Mouse (Mus musculus): ENCODE results near the gene Bcl2l10. TPM values are rescaled to one million over a fixed set of nuclear protein-coding genes. Genes with fewer than 3 reads are reported as not detected.

Gene Bcl2l10
- polyA plus RNA-seq (2012), result not detected in 2 replicates

GRCm38 (mm10) chr9:75347458-75347857 lies at the start of gene Bcl2l10:
Gene Bcl2l10 (plus strand): TSS chr9:75347758.
- no peak for TF ChIP-seq GATA1 (IDR thresholded peaks at IDR 0.05; ENCODE audit: low read length)

GRCm38 (mm10) chr9:75299342-75299741 lies 48.2 kb upstream of the Bcl2l10 start:
- no peak for TF ChIP-seq GATA1 (IDR thresholded peaks at IDR 0.05; ENCODE audit: low read length)

- TF ChIP-seq GATA1 (IDR thresholded peaks at IDR 0.05; ENCODE audit: low read length), result no peak
Measured at GRCm38 (mm10) chr9:75303033-75303432, 44.5 kb upstream of the Bcl2l10 start.

GRCm38 (mm10) chr9:75303701-75304261 lies 43.8 kb upstream of the Bcl2l10 start:
- TF ChIP-seq GATA1 (IDR thresholded peaks at IDR 0.05; ENCODE audit: low read length), result no peak

GRCm38 (mm10) chr9:75304286-75304685 lies 43.3 kb upstream of the Bcl2l10 start:
- no peak for TF ChIP-seq GATA1 (IDR thresholded peaks at IDR 0.05; ENCODE audit: low read length)

GRCm38 (mm10) chr9:75306126-75306898 lies 41.2 kb upstream of the Bcl2l10 start, which contains the start of gene Gnb5:
Gene Gnb5 (plus strand): TSS chr9:75306288.
- no peak for TF ChIP-seq GATA1 (IDR thresholded peaks at IDR 0.05; ENCODE audit: low read length)

GRCm38 (mm10) chr9:75307015-75307414 lies 40.5 kb upstream of the Bcl2l10 start:
- no peak for TF ChIP-seq GATA1 (IDR thresholded peaks at IDR 0.05; ENCODE audit: low read length)

GRCm38 (mm10) chr9:75308621-75309020 lies 38.9 kb upstream of the Bcl2l10 start:
- TF ChIP-seq GATA1 (IDR thresholded peaks at IDR 0.05; ENCODE audit: low read length), result no peak

GRCm38 (mm10) chr9:75312008-75312407 lies 35.5 kb upstream of the Bcl2l10 start:
- TF ChIP-seq GATA1 (IDR thresholded peaks at IDR 0.05; ENCODE audit: low read length), result no peak

- no peak for TF ChIP-seq GATA1 (IDR thresholded peaks at IDR 0.05; ENCODE audit: low read length)
Measured at GRCm38 (mm10) chr9:75313138-75313831, 34.3 kb upstream of the Bcl2l10 start.

- TF ChIP-seq GATA1 (IDR thresholded peaks at IDR 0.05; ENCODE audit: low read length), result no peak
Measured at GRCm38 (mm10) chr9:75313832-75314516, 33.6 kb upstream of the Bcl2l10 start.

- no peak for TF ChIP-seq GATA1 (IDR thresholded peaks at IDR 0.05; ENCODE audit: low read length)
Measured at GRCm38 (mm10) chr9:75314517-75315105, 32.9 kb upstream of the Bcl2l10 start.

GRCm38 (mm10) chr9:75315238-75315637 lies 32.3 kb upstream of the Bcl2l10 start:
- no peak for TF ChIP-seq GATA1 (IDR thresholded peaks at IDR 0.05; ENCODE audit: low read length)

- TF ChIP-seq GATA1 (IDR thresholded peaks at IDR 0.05; ENCODE audit: low read length), result no peak
Measured at GRCm38 (mm10) chr9:75316771-75317170, 30.8 kb upstream of the Bcl2l10 start.

- TF ChIP-seq GATA1 (IDR thresholded peaks at IDR 0.05; ENCODE audit: low read length), result no peak
Measured at GRCm38 (mm10) chr9:75318196-75318595, 29.4 kb upstream of the Bcl2l10 start.

Data from G1E-ER4 (cell line).